Mouse (Mus musculus) frontal cortex, adult (tissue): ENCODE data around the gene Kpna6.

Source experiments
- ATAC-seq: cut with Nextera tagmentation; 2 replicates; pipeline ENCODE4 v1.9.2; 2017; ENCODE audit warnings: mild to moderate bottlenecking, moderate library complexity, mixed read lengths; ENCODE audit not compliant: low TSS enrichment

The Kpna6 gene

GRCm38 (mm10) chr4:129618031-129618430 is 54.5 kb downstream of the Kpna6 start:
- ATAC-seq, result no peak

- ATAC-seq, result no peak
Observed at GRCm38 (mm10) chr4:129617121-129617641, 55.4 kb downstream of the Kpna6 start.

- ATAC-seq, result no peak
Observed at GRCm38 (mm10) chr4:129616631-129617030, 55.9 kb downstream of the Kpna6 start.

- ATAC-seq, result peak; percentile 22; the same call in 1 of the 2 replicates
Observed at GRCm38 (mm10) chr4:129615801-129616290, 56.7 kb downstream of the Kpna6 start.

GRCm38 (mm10) chr4:129614093-129614492 is 58.5 kb downstream of the Kpna6 start, which contains the start of gene Dcdc2b:
TSS of gene Dcdc2b (minus strand) at chr4:129614257.
- ATAC-seq, result no peak

DNA sequence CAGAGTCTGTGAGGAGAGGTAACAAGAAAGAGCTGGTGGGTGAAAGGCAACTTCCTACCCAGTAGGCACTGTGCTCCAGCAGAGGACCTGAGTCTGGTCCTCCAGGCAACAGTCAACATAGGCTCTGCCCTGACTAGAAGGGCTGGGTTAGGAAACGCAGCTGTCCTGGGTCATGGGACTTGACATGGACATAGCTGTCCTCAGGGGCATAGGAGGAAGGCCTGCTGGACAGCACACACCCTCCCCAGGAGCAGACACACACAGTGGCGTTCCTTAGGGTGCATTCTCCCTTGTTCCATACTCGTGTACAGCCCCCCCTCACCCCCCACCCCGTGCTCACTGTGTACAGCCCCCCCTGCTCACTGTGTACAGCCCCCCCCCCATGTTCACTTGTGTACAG is 62.1 kb downstream of the Kpna6 start:
- ATAC-seq, result no peak

DNA sequence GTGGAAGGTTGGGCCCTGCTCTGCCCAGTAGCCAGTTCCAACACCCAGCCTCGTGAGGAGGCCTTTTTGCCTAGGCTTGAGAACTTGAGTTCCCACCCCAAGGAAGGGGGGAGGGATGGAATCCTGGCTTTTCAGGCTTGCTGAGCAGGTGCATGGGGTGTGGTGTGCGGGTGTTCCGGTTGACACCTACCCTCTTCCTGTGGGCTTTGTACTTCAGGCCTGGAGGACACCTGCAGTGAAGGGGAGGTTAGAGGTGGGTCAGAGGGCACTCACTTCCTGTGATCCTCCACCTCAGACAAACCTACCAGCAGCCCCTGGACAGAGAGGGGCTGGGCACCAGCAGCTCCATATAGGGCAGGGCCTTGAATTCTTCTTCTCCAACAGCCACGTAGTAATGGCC is 62.5 kb downstream of the Kpna6 start:
- ATAC-seq, result no peak

- peak; percentile 13 for ATAC-seq
Observed at GRCm38 (mm10) chr4:129609139-129609631, 63.4 kb downstream of the Kpna6 start.

DNA sequence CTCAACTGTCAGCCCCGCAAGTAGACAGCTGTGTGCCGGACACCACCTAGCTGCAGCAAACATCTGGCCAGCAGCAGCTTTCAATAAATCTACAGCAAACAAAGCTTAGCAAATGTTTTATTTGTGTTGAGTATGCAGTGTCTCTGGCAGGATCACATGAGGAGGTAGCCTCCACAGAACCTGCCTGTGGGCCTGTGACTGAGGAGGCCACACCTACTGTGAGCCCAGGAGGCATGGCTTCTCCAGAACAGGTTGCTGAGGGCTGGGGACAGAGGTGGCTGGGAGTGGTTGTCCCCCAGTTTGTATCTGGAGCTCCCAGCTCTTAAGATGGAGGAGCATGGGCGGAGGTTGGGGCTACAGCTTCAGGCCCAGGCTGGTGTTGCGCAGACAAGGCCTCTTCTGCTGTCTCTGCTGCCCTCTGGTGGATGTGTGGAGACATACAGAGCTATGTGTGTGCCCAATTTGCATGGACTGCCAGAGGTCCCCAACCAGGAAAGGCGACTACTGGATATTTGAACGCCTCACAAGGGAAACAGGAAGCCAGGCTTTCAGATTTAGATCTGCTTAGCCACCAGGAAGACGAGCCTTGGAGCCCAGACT is 64.0 kb downstream of the Kpna6 start:
- ATAC-seq, result peak; percentile 83

GRCm38 (mm10) chr4:129600233-129601158 is 72.1 kb downstream of the Kpna6 start, which contains the start of the genes Eif3i and Tmem234:
TSS of gene Eif3i (minus strand) at chr4:129600648.
TSS of gene Tmem234 (plus strand) at chr4:129600668.
- ATAC-seq, result peak; percentile 98
